Mouse (Mus musculus): ENCODE data around the gene Slc34a3. TPM values are rescaled to one million over a fixed set of nuclear protein-coding genes. Genes with fewer than 3 reads are reported as not detected.

The Slc34a3 gene
- polyA plus RNA-seq, 1 experiment = not detected

DNA sequence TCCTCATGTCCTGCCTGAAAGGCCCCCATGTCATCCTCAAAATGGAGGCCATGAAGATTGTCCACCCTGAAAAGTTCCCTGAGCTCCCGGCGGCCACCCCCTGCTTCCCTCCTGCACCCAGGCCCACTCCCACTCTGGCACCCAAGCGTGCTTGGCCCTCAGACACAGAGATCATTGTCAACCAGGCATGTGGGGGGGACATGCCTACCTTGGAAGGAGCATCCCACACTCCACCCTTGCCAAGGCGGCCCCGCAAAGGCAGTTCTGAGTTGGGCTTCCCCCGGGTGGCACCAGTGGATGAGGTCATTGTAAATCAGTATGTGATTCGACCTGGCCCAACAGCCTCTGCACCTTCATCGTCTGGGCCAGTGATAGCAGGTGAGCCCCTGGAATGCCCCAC lies 9.2 kb upstream of the Slc34a3 start:
- H3K4me3 ChIP-seq (replicated peaks; ENCODE audit: control insufficient read depth, low read depth, low read length) = no peak overlapping the region
- TF ChIP-seq CTCF (IDR thresholded peaks at IDR 0.05; ENCODE audit: control insufficient read depth, insufficient read depth, low read length) = no peak
- TF ChIP-seq POLR2A (IDR thresholded peaks at IDR 0.05; ENCODE audit: borderline replicate concordance, control insufficient read depth, low read depth, low read length) = no peak
- no peak overlapping the region for H3K27ac ChIP-seq (ENCODE audit: control insufficient read depth, insufficient read depth, low read depth, low read length, poor library complexity)
- peaks cover 2% of the 10 kb centered on the region for H3K4me1 ChIP-seq (ENCODE audit: control insufficient read depth, insufficient read depth, low read length)
- 81% methylated on average over 8 of the region's 8 CpGs for WGBS

GRCm38 (mm10) chr2:25242101-25242506 lies 7.9 kb upstream of the Slc34a3 start, which contains the start of the genes Rnf208 and Cysrt1:
TSS of gene Rnf208 (plus strand) at chr2:25242255.
TSS of gene Cysrt1 (minus strand) at chr2:25242452.
- TF ChIP-seq CTCF (IDR thresholded peaks at IDR 0.05; ENCODE audit: control insufficient read depth, insufficient read depth, low read length) (no peak), POLR2A (IDR thresholded peaks at IDR 0.05; ENCODE audit: borderline replicate concordance, control insufficient read depth, low read depth, low read length) (no peak)
- Histone ChIP-seq H3K4me3 (replicated peaks; ENCODE audit: control insufficient read depth, low read depth, low read length) (no peak within 1 kb of the TSS), H3K4me1 (ENCODE audit: control insufficient read depth, insufficient read depth, low read length) (peaks cover 2% of the 10 kb centered on the region), H3K27ac (ENCODE audit: control insufficient read depth, insufficient read depth, low read depth, low read length, poor library complexity) (no peak within 1 kb of the TSS; the same call in 1 of the 2 replicates)
- under 1% methylated on average over 56 of the region's 59 CpGs for WGBS

DNA sequence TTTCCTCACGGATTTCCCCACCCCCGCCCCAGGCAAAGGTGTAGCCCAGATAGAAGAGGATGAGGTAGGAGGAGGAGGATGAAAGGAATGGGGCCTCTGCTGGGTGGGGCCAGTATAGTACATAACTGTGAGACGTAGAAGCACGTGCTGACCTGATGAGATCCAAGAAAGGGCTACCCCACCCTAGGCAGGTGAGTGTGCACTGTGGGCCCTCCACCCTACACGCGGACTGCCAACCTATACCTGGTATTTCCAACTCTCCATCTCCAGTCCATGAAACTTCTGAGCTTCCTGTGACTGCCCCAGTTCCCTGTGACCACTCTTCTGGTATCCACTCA lies 7.2 kb upstream of the Slc34a3 start:
- H3K27ac ChIP-seq (ENCODE audit: control insufficient read depth, insufficient read depth, low read depth, low read length, poor library complexity) = no peak overlapping the region
- WGBS = 23% methylated on average over 6 of the region's 6 CpGs
- H3K4me3 ChIP-seq (replicated peaks; ENCODE audit: control insufficient read depth, low read depth, low read length) = no peak overlapping the region
- TF ChIP-seq CTCF (IDR thresholded peaks at IDR 0.05; ENCODE audit: control insufficient read depth, insufficient read depth, low read length) (no peak), POLR2A (IDR thresholded peaks at IDR 0.05; ENCODE audit: borderline replicate concordance, control insufficient read depth, low read depth, low read length) (no peak)
- peaks cover 2% of the 10 kb centered on the region for H3K4me1 ChIP-seq (ENCODE audit: control insufficient read depth, insufficient read depth, low read length)

- H3K4me1 ChIP-seq (ENCODE audit: control insufficient read depth, insufficient read depth, low read length) = peaks cover 2% of the 10 kb centered on the region
- WGBS = 2% methylated on average over 29 of the region's 29 CpGs
- TF ChIP-seq CTCF (IDR thresholded peaks at IDR 0.05; ENCODE audit: control insufficient read depth, insufficient read depth, low read length) (no peak), POLR2A (IDR thresholded peaks at IDR 0.05; ENCODE audit: borderline replicate concordance, control insufficient read depth, low read depth, low read length) (no peak)
- H3K27ac ChIP-seq (ENCODE audit: control insufficient read depth, insufficient read depth, low read depth, low read length, poor library complexity) = no peak overlapping the region; the same call in 1 of the 2 replicates
- H3K4me3 ChIP-seq (replicated peaks; ENCODE audit: control insufficient read depth, low read depth, low read length) = peak overlapping the region; percentile 51
These were observed 6.7 kb upstream of the Slc34a3 start for GRCm38 (mm10) chr2:25240723-25241437.

- Histone ChIP-seq H3K4me3 (replicated peaks; ENCODE audit: control insufficient read depth, low read depth, low read length) (no peak overlapping the region), H3K4me1 (ENCODE audit: control insufficient read depth, insufficient read depth, low read length) (peaks cover 2% of the 10 kb centered on the region), H3K27ac (ENCODE audit: control insufficient read depth, insufficient read depth, low read depth, low read length, poor library complexity) (no peak overlapping the region)
- 57% methylated on average over 8 of the region's 8 CpGs for WGBS
- TF ChIP-seq CTCF (IDR thresholded peaks at IDR 0.05; ENCODE audit: control insufficient read depth, insufficient read depth, low read length) = no peak
- no peak for TF ChIP-seq POLR2A (IDR thresholded peaks at IDR 0.05; ENCODE audit: borderline replicate concordance, control insufficient read depth, low read depth, low read length)
These were observed 6.1 kb upstream of the Slc34a3 start for GRCm38 (mm10) chr2:25240310-25240709.

DNA sequence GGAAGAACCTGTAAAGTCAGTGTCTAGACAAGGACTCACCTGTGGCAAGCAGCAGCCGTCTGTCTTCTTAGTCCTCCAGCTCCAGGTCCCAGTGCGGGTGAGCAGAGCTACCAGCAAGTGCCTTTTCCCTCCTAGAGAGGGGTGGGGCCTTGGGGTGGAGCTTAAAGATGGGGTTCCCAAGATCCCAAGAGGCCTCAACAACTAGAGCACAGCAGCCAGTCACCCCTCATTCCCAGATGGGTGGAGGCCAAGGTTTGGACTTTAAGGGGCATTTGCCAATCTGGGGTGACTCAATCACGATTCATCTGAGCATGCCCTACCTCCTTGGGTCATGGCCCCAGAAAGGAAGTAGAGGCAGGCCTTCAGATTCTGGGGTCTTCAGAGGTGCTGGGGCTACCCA lies 5.6 kb upstream of the Slc34a3 start:
- no peak overlapping the region for H3K4me3 ChIP-seq (replicated peaks; ENCODE audit: control insufficient read depth, low read depth, low read length)
- no peak for TF ChIP-seq CTCF (IDR thresholded peaks at IDR 0.05; ENCODE audit: control insufficient read depth, insufficient read depth, low read length)
- no peak for TF ChIP-seq POLR2A (IDR thresholded peaks at IDR 0.05; ENCODE audit: borderline replicate concordance, control insufficient read depth, low read depth, low read length)
- H3K27ac ChIP-seq (ENCODE audit: control insufficient read depth, insufficient read depth, low read depth, low read length, poor library complexity) = no peak overlapping the region
- H3K4me1 ChIP-seq (ENCODE audit: control insufficient read depth, insufficient read depth, low read length) = peaks cover 2% of the 10 kb centered on the region
- WGBS = 83% methylated on average over 3 of the region's 3 CpGs

DNA sequence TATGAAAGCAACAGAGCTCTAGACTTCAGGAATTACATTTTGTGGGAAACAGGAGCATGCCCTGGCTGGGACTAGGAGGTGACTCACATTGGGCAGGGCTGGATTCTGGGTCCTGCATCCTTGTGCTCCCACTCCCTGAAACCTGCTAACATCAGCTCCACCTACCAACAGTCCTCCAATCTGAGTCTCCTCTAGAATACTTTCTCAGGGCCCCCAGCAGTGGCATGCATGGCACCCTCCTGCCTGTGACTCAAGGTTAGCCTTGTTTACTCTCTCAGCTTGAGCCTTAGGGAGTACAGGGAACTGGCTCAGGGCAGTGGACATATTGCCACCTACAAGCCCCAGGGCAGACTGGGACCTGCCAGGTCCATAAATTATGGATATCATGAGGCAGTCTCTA lies 3.9 kb upstream of the Slc34a3 start:
- no peak for TF ChIP-seq POLR2A (IDR thresholded peaks at IDR 0.05; ENCODE audit: borderline replicate concordance, control insufficient read depth, low read depth, low read length)
- TF ChIP-seq CTCF (IDR thresholded peaks at IDR 0.05; ENCODE audit: control insufficient read depth, insufficient read depth, low read length) = no peak

DNA sequence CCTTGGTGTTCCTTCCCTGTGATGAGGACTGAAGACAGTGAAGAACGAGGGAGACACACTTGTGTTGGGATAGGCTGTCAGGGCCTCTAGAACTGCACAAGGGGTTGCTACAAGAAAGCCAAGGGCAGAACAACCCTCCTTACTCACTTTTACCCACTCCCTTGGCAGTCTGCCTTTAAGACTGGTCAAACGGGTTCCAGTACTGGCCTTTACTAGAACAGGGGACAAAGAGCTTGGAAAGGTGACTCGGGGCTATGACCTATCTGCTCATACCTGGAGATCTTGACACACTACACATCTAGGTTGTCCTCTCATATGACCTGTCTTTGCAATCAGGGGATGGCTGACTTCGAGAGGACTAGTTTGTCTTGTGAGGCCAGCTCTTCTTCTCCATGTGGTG lies 3.4 kb upstream of the Slc34a3 start:
- peaks cover 2% of the 10 kb centered on the region for H3K4me1 ChIP-seq (ENCODE audit: control insufficient read depth, insufficient read depth, low read length)
- H3K4me3 ChIP-seq (replicated peaks; ENCODE audit: control insufficient read depth, low read depth, low read length) = no peak overlapping the region
- no peak overlapping the region for H3K27ac ChIP-seq (ENCODE audit: control insufficient read depth, insufficient read depth, low read depth, low read length, poor library complexity)
- no peak for TF ChIP-seq POLR2A (IDR thresholded peaks at IDR 0.05; ENCODE audit: borderline replicate concordance, control insufficient read depth, low read depth, low read length)
- TF ChIP-seq CTCF (IDR thresholded peaks at IDR 0.05; ENCODE audit: control insufficient read depth, insufficient read depth, low read length) = no peak
- 67% methylated on average over 4 of the region's 4 CpGs for WGBS

More for the DNA sequence above, 3.9 kb upstream of the Slc34a3 start:
- peaks cover 2% of the 10 kb centered on the region for H3K4me1 ChIP-seq (ENCODE audit: control insufficient read depth, insufficient read depth, low read length)
- no peak overlapping the region for H3K27ac ChIP-seq (ENCODE audit: control insufficient read depth, insufficient read depth, low read depth, low read length, poor library complexity)
- no peak overlapping the region for H3K4me3 ChIP-seq (replicated peaks; ENCODE audit: control insufficient read depth, low read depth, low read length)

Measured in bone marrow, adult 2 months (tissue).